Mouse (Mus musculus): Measurements from ENCODE around the gene Pgap2. TPM values are rescaled to one million over a fixed set of nuclear protein-coding genes. Genes with fewer than 3 reads are reported as not detected.
"Not testable (repeated sequence)": the region's sequence is repeated elsewhere in the genome, so short reads cannot be mapped to it uniquely, and the experiment has no call there.

Gene Pgap2
- polyA plus RNA-seq, 1 experiment from 2014 or later, result 94.5 TPM

GRCm38 (mm10) chr7:102250631-102251214 lies 40.7 kb downstream of the Pgap2 start:
- H3K27me3 ChIP-seq, result no peaks in the 10 kb centered on the region
- peak overlapping the region; percentile 99 for H3K27ac ChIP-seq (replicated peaks)
- no peaks in the 10 kb centered on the region for H3K9me3 ChIP-seq (replicated peaks)
- peak; percentile 85 for ATAC-seq (ENCODE audit: insufficient number of reproducible peaks, low FRiP score, low TSS enrichment, low read depth)
- H3K4me2 ChIP-seq (replicated peaks), result peak overlapping the region; percentile 79
- 1% methylated on average over 33 of the region's 33 CpGs for WGBS
- peaks cover 41% of the 10 kb centered on the region for H3K4me1 ChIP-seq
- H3K9ac ChIP-seq, result peak overlapping the region; percentile 69
- peak overlapping the region; percentile 84 for H3K4me3 ChIP-seq (replicated peaks)
- no peaks in the 10 kb centered on the region for H3K36me3 ChIP-seq

- Histone ChIP-seq H3K4me1 (peaks cover 11% of the 10 kb centered on the region), H3K9me3 (replicated peaks) (no peaks in the 10 kb centered on the region), H3K27me3 (no peaks in the 10 kb centered on the region), H3K9ac (no peak overlapping the region), H3K4me2 (replicated peaks) (no peak overlapping the region), H3K36me3 (no peaks in the 10 kb centered on the region), H3K4me3 (replicated peaks) (no peak overlapping the region), H3K27ac (replicated peaks) (no peak overlapping the region)
- ATAC-seq (ENCODE audit: insufficient number of reproducible peaks, low FRiP score, low TSS enrichment, low read depth), result no peak
- 71% methylated on average over 1 of the region's 1 CpGs for WGBS
Observed at GRCm38 (mm10) chr7:102253631-102254030, 43.6 kb downstream of the Pgap2 start.

GRCm38 (mm10) chr7:102255954-102256353 lies 45.9 kb downstream of the Pgap2 start, which contains the start of gene Rhog:
Rhog (minus strand) TSS chr7:102256054.
- Histone ChIP-seq H3K4me1 (peaks cover 5% of the 10 kb centered on the region; the same call in 1 of the 2 replicates), H3K27ac (replicated peaks) (no peak within 1 kb of the TSS), H3K27me3 (no peaks in the 10 kb centered on the region), H3K36me3 (no peaks in the 10 kb centered on the region), H3K4me3 (replicated peaks) (no peak within 1 kb of the TSS), H3K9me3 (replicated peaks) (no peaks in the 10 kb centered on the region), H3K4me2 (replicated peaks) (no peak within 1 kb of the TSS), H3K9ac (no peak within 1 kb of the TSS)
- 68% methylated on average over 3 of the region's 3 CpGs for WGBS
- ATAC-seq (ENCODE audit: insufficient number of reproducible peaks, low FRiP score, low TSS enrichment, low read depth), result no peak

- no peak overlapping the region for H3K4me2 ChIP-seq (replicated peaks)
- H3K27ac ChIP-seq (replicated peaks), result no peak overlapping the region
- H3K9me3 ChIP-seq (replicated peaks), result no peaks in the 10 kb centered on the region
- H3K4me1 ChIP-seq, result no peaks in the 10 kb centered on the region
- H3K27me3 ChIP-seq, result no peaks in the 10 kb centered on the region
- no peak overlapping the region for H3K4me3 ChIP-seq (replicated peaks)
- no peaks in the 10 kb centered on the region for H3K36me3 ChIP-seq
- ATAC-seq (ENCODE audit: insufficient number of reproducible peaks, low FRiP score, low TSS enrichment, low read depth), result no peak
- 78% methylated on average over 3 of the region's 3 CpGs for WGBS
- no peak overlapping the region for H3K9ac ChIP-seq
Observed at GRCm38 (mm10) chr7:102256636-102257035, 46.6 kb downstream of the Pgap2 start.

- Histone ChIP-seq H3K4me1 (no peaks in the 10 kb centered on the region), H3K9ac (no peak overlapping the region), H3K4me2 (replicated peaks) (no peak overlapping the region), H3K9me3 (replicated peaks) (no peaks in the 10 kb centered on the region), H3K27ac (replicated peaks) (no peak overlapping the region), H3K27me3 (no peaks in the 10 kb centered on the region), H3K4me3 (replicated peaks) (no peak overlapping the region), H3K36me3 (no peaks in the 10 kb centered on the region)
- ATAC-seq (ENCODE audit: insufficient number of reproducible peaks, low FRiP score, low TSS enrichment, low read depth), result peak; percentile 72
- WGBS, result 18% methylated on average over 4 of the region's 4 CpGs
Observed at GRCm38 (mm10) chr7:102258189-102258588, 48.2 kb downstream of the Pgap2 start.

- 74% methylated on average over 3 of the region's 3 CpGs for WGBS
- H3K9ac ChIP-seq, result no peak overlapping the region
- H3K27ac ChIP-seq (replicated peaks), result no peak overlapping the region
- ATAC-seq (ENCODE audit: insufficient number of reproducible peaks, low FRiP score, low TSS enrichment, low read depth), result no peak
- no peaks in the 10 kb centered on the region for H3K4me1 ChIP-seq
- H3K4me3 ChIP-seq (replicated peaks), result no peak overlapping the region
- H3K27me3 ChIP-seq, result no peaks in the 10 kb centered on the region
- no peaks in the 10 kb centered on the region for H3K9me3 ChIP-seq (replicated peaks)
- H3K4me2 ChIP-seq (replicated peaks), result no peak overlapping the region
- no peaks in the 10 kb centered on the region for H3K36me3 ChIP-seq
Observed at GRCm38 (mm10) chr7:102258753-102259152, 48.7 kb downstream of the Pgap2 start.

- Histone ChIP-seq H3K4me3 (replicated peaks) (no peak overlapping the region), H3K4me2 (replicated peaks) (no peak overlapping the region), H3K27ac (replicated peaks) (no peak overlapping the region), H3K27me3 (no peaks in the 10 kb centered on the region), H3K9ac (no peak overlapping the region), H3K9me3 (replicated peaks) (no peaks in the 10 kb centered on the region), H3K36me3 (no peaks in the 10 kb centered on the region), H3K4me1 (no peaks in the 10 kb centered on the region)
- ATAC-seq (ENCODE audit: insufficient number of reproducible peaks, low FRiP score, low TSS enrichment, low read depth), result no peak
- WGBS, result 78% methylated on average over 10 of the region's 10 CpGs
Observed at GRCm38 (mm10) chr7:102259716-102260479, 49.9 kb downstream of the Pgap2 start.

- H3K36me3 ChIP-seq, result no peaks in the 10 kb centered on the region
- H3K27ac ChIP-seq (replicated peaks), result no peak overlapping the region
- H3K27me3 ChIP-seq, result no peaks in the 10 kb centered on the region
- no peaks in the 10 kb centered on the region for H3K4me1 ChIP-seq
- no peak for ATAC-seq (ENCODE audit: insufficient number of reproducible peaks, low FRiP score, low TSS enrichment, low read depth)
- no peak overlapping the region for H3K4me2 ChIP-seq (replicated peaks)
- no peak overlapping the region for H3K4me3 ChIP-seq (replicated peaks)
- 95% methylated on average over 1 of the region's 1 CpGs for WGBS
- H3K9me3 ChIP-seq (replicated peaks), result no peaks in the 10 kb centered on the region
- no peak overlapping the region for H3K9ac ChIP-seq
Observed at GRCm38 (mm10) chr7:102260518-102260917, 50.5 kb downstream of the Pgap2 start.

GRCm38 (mm10) chr7:102263020-102263419 lies 53.0 kb downstream of the Pgap2 start:
- Histone ChIP-seq H3K9ac (no peak overlapping the region), H3K4me3 (replicated peaks) (no peak overlapping the region), H3K27ac (replicated peaks) (no peak overlapping the region), H3K36me3 (no peaks in the 10 kb centered on the region), H3K4me2 (replicated peaks) (no peak overlapping the region), H3K27me3 (no peaks in the 10 kb centered on the region), H3K4me1 (peaks cover 4% of the 10 kb centered on the region; the same call in 1 of the 2 replicates), H3K9me3 (replicated peaks) (no peaks in the 10 kb centered on the region)
- ATAC-seq (ENCODE audit: insufficient number of reproducible peaks, low FRiP score, low TSS enrichment, low read depth), result no peak
- 90% methylated on average over 2 of the region's 2 CpGs for WGBS

GRCm38 (mm10) chr7:102266021-102266400 lies 56.0 kb downstream of the Pgap2 start:
- H3K9me3 ChIP-seq (replicated peaks); H3K27ac ChIP-seq (replicated peaks); H3K27me3 ChIP-seq; H3K4me3 ChIP-seq (replicated peaks); ATAC-seq (ENCODE audit: insufficient number of reproducible peaks, low FRiP score, low TSS enrichment, low read depth); H3K36me3 ChIP-seq; H3K4me2 ChIP-seq (replicated peaks); H3K9ac ChIP-seq: not testable (repeated sequence)
- 89% methylated on average over 10 of the region's 10 CpGs for WGBS
- peaks cover 21% of the 10 kb centered on the region for H3K4me1 ChIP-seq

GRCm38 (mm10) chr7:102266401-102267042 lies 56.5 kb downstream of the Pgap2 start:
- no peak overlapping the region for H3K9ac ChIP-seq
- peak overlapping the region; percentile 63 for H3K4me3 ChIP-seq (replicated peaks)
- H3K9me3 ChIP-seq (replicated peaks), result no peaks in the 10 kb centered on the region
- peak overlapping the region; percentile 68; the same call in 1 of the 2 replicates for H3K27ac ChIP-seq (replicated peaks)
- 41% methylated on average over 14 of the region's 14 CpGs for WGBS
- no peak for ATAC-seq (ENCODE audit: insufficient number of reproducible peaks, low FRiP score, low TSS enrichment, low read depth)
- H3K4me1 ChIP-seq, result peaks cover 21% of the 10 kb centered on the region
- H3K27me3 ChIP-seq, result no peaks in the 10 kb centered on the region
- H3K36me3 ChIP-seq, result no peaks in the 10 kb centered on the region
- H3K4me2 ChIP-seq (replicated peaks), result peak overlapping the region; percentile 83
